Mouse (Mus musculus) heart, postnatal 0 days (tissue): ENCODE results near the gene Olfr1155. TPM values are rescaled to one million over a fixed set of nuclear protein-coding genes. Genes with fewer than 3 reads are reported as not detected.

ENCODE experiments used
- ATAC-seq: fragments of 200-750 bp; cut with Nextera tagmentation; 2 replicates; pipeline ENCODE4 v1.8.0; 2017; ENCODE audit warnings: low read depth, moderate number of reproducible peaks, moderate library complexity; ENCODE audit not compliant: insufficient read depth
- DNase-seq: peaks from one replicate; pipeline ENCODE4 v3.0.0-alpha.2; 2016; ENCODE audit warnings: low spot score
- H3K27ac ChIP-seq: fragments of 300-500 bp; sonication (generic); 2 replicates; pipeline ENCODE4 v1.5.1; 2014; ENCODE audit warnings: low read depth, mild to moderate bottlenecking
- H3K27me3 ChIP-seq: fragments of 300-500 bp; sonication (generic); 2 replicates; pipeline ENCODE4 v1.6.1; 2014; ENCODE audit warnings: low read length, mixed read lengths; ENCODE audit not compliant: control insufficient read depth, insufficient read depth
- H3K36me3 ChIP-seq: fragments of 300-500 bp; sonication (generic); replicated peaks from 2 replicates; pipeline ENCODE4 v1.6.1; 2014; ENCODE audit warnings: low read length, mixed read lengths; ENCODE audit not compliant: control insufficient read depth, insufficient read depth
- H3K4me1 ChIP-seq: fragments of 300-500 bp; sonication (generic); 2 replicates; pipeline ENCODE4 v1.6.1; 2014; ENCODE audit warnings: antibody characterized with exemption; ENCODE audit not compliant: control insufficient read depth, insufficient read depth
- H3K4me2 ChIP-seq: fragments of 300-500 bp; sonication (generic); 2 replicates; pipeline ENCODE4 v1.6.1; 2014; ENCODE audit warnings: low read depth, mild to moderate bottlenecking, low read length, moderate library complexity
- H3K4me3 ChIP-seq: fragments of 300-500 bp; sonication (generic); 2 replicates; pipeline ENCODE4 v1.5.1; 2014; ENCODE audit warnings: low read depth, low read length
- H3K9ac ChIP-seq: fragments of 300-500 bp; sonication (generic); replicated peaks from 2 replicates; pipeline ENCODE4 v1.6.1; 2014; ENCODE audit warnings: low read depth, low read length, mixed read lengths
- H3K9me3 ChIP-seq: fragments of 300-500 bp; sonication (generic); replicated peaks from 2 replicates; pipeline ENCODE4 v1.6.1; 2016; ENCODE audit warnings: low read length; ENCODE audit not compliant: control insufficient read depth
- CTCF ChIP-seq: IDR thresholded peaks from 2 replicates; pipeline ENCODE4 v1.5.1; 2016; ENCODE audit warnings: antibody characterized with exemption, control low read depth, low read depth
- EP300 ChIP-seq: IDR thresholded peaks from 2 replicates; pipeline ENCODE4 v1.6.1; 2016; ENCODE audit warnings: antibody characterized with exemption, low read depth
- WGBS: fragments of 180-500 bp; shearing (Covaris S2); extraction: QIAGEN DNeasy Blood & Tissue Kit; methylation state at CpG from one replicate; pipeline ENCODE4 v1.1.7; 2014; 5-methylcytosine and 5-hydroxymethylcytosine counted together
- polyA plus RNA-seq: library from polyadenylated mRNA; unstranded; fragments of >200 nt; fragmentation: Nextera tagmentation; extraction: Ambion mirVana; gene quantifications from 2 replicates; pipeline ENCODE4 v1.2.1, GENCODE M21; 2015
- total RNA-seq: library from RNA; depleted of rRNA; stranded (reverse); fragments of >200 nt; gene quantifications from 2 replicates; pipeline ENCODE4 v1.2.3, GENCODE M21; 2014; ENCODE audit warnings: low replicate concordance; rRNA removed

The Olfr1155 gene
- total RNA-seq (not detected in 2 replicates), polyA plus RNA-seq (not detected in 2 replicates)

DNA sequence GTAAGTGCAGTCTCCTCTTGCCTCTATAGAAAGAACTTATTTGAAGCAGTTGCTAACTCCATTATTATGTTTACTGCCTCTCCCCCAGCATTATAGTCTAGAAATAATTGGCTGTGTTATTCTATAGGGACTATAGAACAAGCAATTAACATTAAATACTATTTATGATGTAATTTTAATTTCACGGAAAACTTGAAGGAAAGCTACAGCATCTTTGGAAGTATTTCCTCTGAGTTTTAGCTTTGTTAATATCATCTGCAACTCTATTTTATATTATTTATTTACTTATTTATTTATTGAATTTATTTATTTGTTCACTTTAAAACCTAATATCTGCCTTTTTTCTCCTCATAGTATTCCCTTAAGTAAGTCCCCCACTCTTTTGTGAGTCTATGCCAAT lies at the start of gene Olfr1155:
Gene Olfr1155, minus strand, starts transcription at position 101 of the 400 bp plus-strand sequence.
- ATAC-seq (no peak), DNase-seq (no peak)
- no peaks in the 10 kb centered on the region for H3K27me3 ChIP-seq
- no peak for TF ChIP-seq CTCF
- TF ChIP-seq EP300 = no peak
- H3K9ac ChIP-seq = no peak within 1 kb of the TSS
- no peak within 1 kb of the TSS for H3K4me2 ChIP-seq
- H3K9me3 ChIP-seq = no peaks in the 10 kb centered on the region
- H3K36me3 ChIP-seq = no peaks in the 10 kb centered on the region
- no peaks in the 10 kb centered on the region for H3K4me1 ChIP-seq
- WGBS = 91% methylated on average over 1 of the region's 1 CpGs
- no peak within 1 kb of the TSS for H3K27ac ChIP-seq
- no peak within 1 kb of the TSS for H3K4me3 ChIP-seq

DNA sequence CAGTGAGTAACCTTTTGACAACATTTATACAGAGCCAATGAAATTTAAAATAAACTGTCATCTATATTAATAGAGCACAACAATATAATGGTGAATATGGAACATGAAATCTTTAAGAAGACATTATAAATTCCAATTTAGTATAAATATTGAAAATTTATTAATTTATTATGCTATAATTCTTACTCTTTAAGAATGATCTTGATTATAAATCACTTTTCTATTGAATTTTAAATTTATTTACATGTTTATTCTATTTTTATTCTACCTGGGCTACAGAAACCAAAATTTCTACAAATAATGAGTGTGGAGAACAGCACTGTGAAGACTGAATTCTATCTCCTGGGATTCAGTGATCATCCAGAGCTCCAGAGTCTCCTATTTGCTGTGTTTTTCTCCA lies 44.9 kb upstream of the Olfr1155 start, which contains the start of gene Olfr1158:
Gene Olfr1158, plus strand, starts transcription at position 301 of the 400 bp plus-strand sequence.
- Histone ChIP-seq H3K4me2 (no peak within 1 kb of the TSS), H3K9ac (no peak within 1 kb of the TSS), H3K36me3 (no peaks in the 10 kb centered on the region), H3K27ac (no peak within 1 kb of the TSS), H3K4me1 (no peaks in the 10 kb centered on the region), H3K9me3 (no peaks in the 10 kb centered on the region), H3K27me3 (no peaks in the 10 kb centered on the region), H3K4me3 (no peak within 1 kb of the TSS)
- DNase-seq = no peak
- no peak for ATAC-seq
- TF ChIP-seq CTCF (no peak), EP300 (no peak)

DNA sequence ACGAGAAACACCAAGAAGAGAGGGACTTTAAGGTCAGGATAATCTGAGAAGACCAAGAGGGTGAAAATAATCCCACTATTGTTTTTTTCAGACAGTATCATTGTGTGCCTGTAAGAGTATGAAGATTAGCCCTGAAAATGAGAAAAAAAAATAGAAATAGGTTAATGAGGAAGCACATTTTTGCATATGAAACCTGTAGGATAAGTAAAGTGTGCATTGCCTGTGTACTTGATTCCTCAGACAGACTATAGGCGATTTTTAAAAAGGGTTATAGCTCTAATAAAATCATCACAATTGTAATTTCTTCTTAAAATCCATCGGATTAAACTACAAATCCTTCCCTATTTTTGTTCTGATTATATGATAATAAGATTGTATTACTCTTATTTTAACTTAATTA lies 29.6 kb upstream of the Olfr1155 start, which contains the start of gene Olfr74:
Gene Olfr74, minus strand, starts transcription at position 101 of the 400 bp plus-strand sequence.
- no peak for DNase-seq
- 50% methylated on average over 3 of the region's 3 CpGs for WGBS
- Histone ChIP-seq H3K4me1 (no peaks in the 10 kb centered on the region), H3K27ac (no peak within 1 kb of the TSS), H3K4me3 (no peak within 1 kb of the TSS), H3K27me3 (no peaks in the 10 kb centered on the region), H3K4me2 (no peak within 1 kb of the TSS), H3K9ac (no peak within 1 kb of the TSS), H3K9me3 (no peaks in the 10 kb centered on the region), H3K36me3 (no peaks in the 10 kb centered on the region)
- TF ChIP-seq CTCF = no peak
- no peak for TF ChIP-seq EP300
- ATAC-seq = no peak

DNA sequence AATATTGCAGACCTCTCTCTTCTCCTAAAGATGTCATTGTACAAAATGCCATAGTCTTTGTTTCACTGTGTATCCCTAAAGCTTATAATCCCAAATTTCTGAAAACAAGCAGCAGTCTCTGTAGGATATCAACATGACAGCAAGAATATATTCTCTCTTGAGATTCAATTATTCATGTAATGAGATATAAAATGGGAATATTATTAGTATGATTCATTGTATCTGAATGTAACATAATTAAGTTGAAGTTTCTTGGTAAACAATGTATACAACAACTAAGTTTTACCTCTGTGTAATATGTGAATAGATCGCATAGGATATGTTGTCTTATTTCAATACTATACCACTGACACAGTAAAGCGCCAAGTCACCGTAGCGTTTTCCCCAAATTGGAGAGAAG lies 23.3 kb upstream of the Olfr1155 start, which contains the start of gene Olfr1157:
Gene Olfr1157, minus strand, starts transcription at position 101 of the 400 bp plus-strand sequence.
- TF ChIP-seq EP300 (no peak), CTCF (no peak)
- no peaks in the 10 kb centered on the region for H3K4me1 ChIP-seq
- H3K9ac ChIP-seq = no peak within 1 kb of the TSS
- DNase-seq (no peak), ATAC-seq (no peak)
- 86% methylated on average over 4 of the region's 4 CpGs for WGBS
- no peaks in the 10 kb centered on the region for H3K36me3 ChIP-seq
- H3K4me2 ChIP-seq = no peak within 1 kb of the TSS
- no peaks in the 10 kb centered on the region for H3K9me3 ChIP-seq
- no peak within 1 kb of the TSS for H3K4me3 ChIP-seq
- H3K27ac ChIP-seq = no peak within 1 kb of the TSS
- no peaks in the 10 kb centered on the region for H3K27me3 ChIP-seq

DNA sequence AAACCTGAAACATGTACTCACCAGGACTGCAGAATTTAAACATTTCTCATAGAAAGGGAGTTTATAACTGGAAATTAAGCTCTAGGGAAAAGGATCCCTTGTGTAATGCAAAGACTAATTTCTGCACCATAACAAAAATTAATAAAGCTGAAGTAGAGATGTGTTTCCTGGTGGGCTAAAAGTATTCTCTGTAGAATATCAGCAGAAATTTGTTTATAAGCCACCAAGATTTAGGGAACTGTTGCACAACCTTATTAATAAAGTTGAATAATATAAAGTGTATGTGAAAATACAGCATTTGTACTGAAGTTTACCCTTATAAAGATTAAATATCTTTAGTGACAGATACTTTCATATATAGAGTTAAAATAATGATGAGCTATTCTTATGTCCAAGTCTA lies 8.1 kb upstream of the Olfr1155 start, which contains the start of gene Olfr1156:
Gene Olfr1156, minus strand, starts transcription at position 101 of the 400 bp plus-strand sequence.
- no peak within 1 kb of the TSS for H3K27ac ChIP-seq
- H3K4me1 ChIP-seq = no peaks in the 10 kb centered on the region
- H3K27me3 ChIP-seq = no peaks in the 10 kb centered on the region
- H3K4me2 ChIP-seq = no peak within 1 kb of the TSS
- ATAC-seq (no peak), DNase-seq (no peak)
- no peak within 1 kb of the TSS for H3K4me3 ChIP-seq
- H3K36me3 ChIP-seq = no peaks in the 10 kb centered on the region
- TF ChIP-seq EP300 (no peak), CTCF (no peak)
- H3K9ac ChIP-seq = no peak within 1 kb of the TSS
- no peaks in the 10 kb centered on the region for H3K9me3 ChIP-seq

DNA sequence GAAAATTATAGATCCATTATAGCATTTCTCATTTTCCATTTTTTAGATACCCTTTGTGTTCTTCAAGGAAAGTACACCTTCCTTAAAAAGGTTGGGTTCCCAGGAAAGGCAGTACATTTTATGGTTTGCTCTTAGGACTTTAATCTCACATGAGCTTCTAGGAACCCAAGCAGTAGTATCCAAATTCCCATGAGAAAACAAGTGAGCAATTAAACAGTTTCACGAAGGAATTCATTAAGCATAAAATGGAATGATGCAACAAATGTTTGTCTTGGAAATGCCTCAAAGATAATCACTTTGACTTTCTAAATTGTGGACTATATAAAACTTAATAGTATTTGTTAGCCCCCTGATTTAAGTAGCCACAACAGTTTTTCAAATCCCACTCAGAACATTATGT lies 39.9 kb downstream of the Olfr1155 start, which contains the start of gene Olfr1154:
Gene Olfr1154, minus strand, starts transcription at position 101 of the 400 bp plus-strand sequence.
- no peak for TF ChIP-seq CTCF
- TF ChIP-seq EP300 = no peak
- 78% methylated on average over 1 of the region's 1 CpGs for WGBS

More for the DNA sequence above, 39.9 kb downstream of the Olfr1155 start, which contains the start of gene Olfr1154:
- ATAC-seq = no peak
- Histone ChIP-seq H3K36me3 (no peaks in the 10 kb centered on the region), H3K4me3 (no peak within 1 kb of the TSS), H3K4me2 (no peak within 1 kb of the TSS), H3K9me3 (no peaks in the 10 kb centered on the region), H3K9ac (no peak within 1 kb of the TSS), H3K4me1 (no peaks in the 10 kb centered on the region), H3K27ac (no peak within 1 kb of the TSS), H3K27me3 (no peaks in the 10 kb centered on the region)
- no peak for DNase-seq
